Mouse (Mus musculus): ENCODE results near the gene Obscn. TPM values are rescaled to one million over a fixed set of nuclear protein-coding genes. Genes with fewer than 3 reads are reported as not detected.
A peak's percentile ranks its signal among the peaks of the same experiment; 100 is the strongest.

Obscn gene
- polyA plus RNA-seq, 1 experiment from 2014 or later, result 2.0 TPM

DNA sequence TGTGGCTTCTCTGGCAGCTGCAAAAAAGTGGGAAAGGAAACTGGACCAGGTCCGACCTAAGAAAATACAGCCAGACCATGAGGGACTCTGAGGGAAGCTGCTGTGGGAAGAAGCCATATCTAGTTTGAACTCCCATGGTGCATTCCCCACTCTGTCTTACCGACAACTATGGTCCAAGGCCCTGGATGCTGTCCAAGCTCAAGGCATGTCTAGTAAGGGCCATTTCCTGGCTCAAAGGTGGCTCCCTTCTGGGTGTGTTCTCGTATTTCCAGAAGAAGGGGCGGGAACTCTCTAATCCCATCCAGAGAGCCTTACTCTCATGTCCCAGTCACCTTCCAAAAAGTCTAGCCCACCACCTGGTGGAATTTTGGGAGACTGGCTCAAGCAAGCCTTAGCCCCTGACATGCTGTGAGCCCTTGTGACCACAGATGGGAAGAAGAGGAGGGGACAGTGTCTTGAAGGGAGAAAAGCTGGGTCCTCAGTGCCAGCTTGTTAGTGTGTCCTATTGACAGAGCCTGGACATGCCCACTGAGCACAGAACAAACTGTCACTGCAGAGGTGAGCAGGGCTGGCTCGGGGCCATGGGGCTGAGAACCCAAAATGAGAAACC lies 155.7 kb downstream of the Obscn start:
- H3K27me3 ChIP-seq (replicated peaks; ENCODE audit: control insufficient read depth, insufficient read depth, low read length), result no peaks in the 10 kb centered on the region
- H3K4me3 ChIP-seq (ENCODE audit: low read depth, low read length), result no peak overlapping the region
- H3K9ac ChIP-seq (ENCODE audit: low read length), result no peak overlapping the region
- WGBS, result 64% methylated on average over 5 of the region's 5 CpGs
- H3K4me1 ChIP-seq (replicated peaks; ENCODE audit: control insufficient read depth, insufficient read depth, low read length), result peaks cover 24% of the 10 kb centered on the region
- H3K4me2 ChIP-seq (ENCODE audit: low read length), result no peak overlapping the region
- ATAC-seq (replicated peaks; ENCODE audit: low FRiP score, low TSS enrichment, low read depth) (no peak), DNase-seq (ENCODE audit: low spot score) (no peak)
- no peak overlapping the region for H3K27ac ChIP-seq (ENCODE audit: low read depth)
- no peaks in the 10 kb centered on the region for H3K9me3 ChIP-seq (ENCODE audit: control insufficient read depth, low read length)
- H3K36me3 ChIP-seq (ENCODE audit: control insufficient read depth, insufficient read depth, low read length), result peaks cover 33% of the 10 kb centered on the region

DNA sequence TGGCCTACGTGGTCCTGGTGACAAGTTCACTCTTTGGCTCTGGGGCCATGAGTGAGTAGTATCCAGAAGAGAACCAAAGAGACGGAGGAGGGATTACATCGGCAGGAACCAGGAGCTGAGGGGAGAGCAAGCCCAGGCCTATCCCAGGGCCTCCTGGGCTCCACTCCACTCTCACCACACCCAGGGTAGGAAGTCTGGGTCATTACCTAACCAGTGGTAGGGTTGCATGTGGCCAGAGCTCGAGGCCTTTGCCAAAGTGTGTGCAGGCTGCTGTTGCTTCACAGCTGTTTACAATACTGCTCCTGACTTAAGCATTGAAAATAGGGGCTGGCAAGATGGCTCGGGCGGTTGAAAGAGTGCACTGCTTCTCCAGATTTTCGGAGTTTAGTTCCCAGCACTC lies 156.5 kb downstream of the Obscn start:
- peak overlapping the region; percentile 80 for H3K9ac ChIP-seq (ENCODE audit: low read length)
- peaks cover 29% of the 10 kb centered on the region for H3K36me3 ChIP-seq (ENCODE audit: control insufficient read depth, insufficient read depth, low read length)
- H3K27me3 ChIP-seq (replicated peaks; ENCODE audit: control insufficient read depth, insufficient read depth, low read length), result no peaks in the 10 kb centered on the region
- ATAC-seq (replicated peaks; ENCODE audit: low FRiP score, low TSS enrichment, low read depth) (no peak), DNase-seq (ENCODE audit: low spot score) (no peak)
- H3K9me3 ChIP-seq (ENCODE audit: control insufficient read depth, low read length), result no peaks in the 10 kb centered on the region
- peak overlapping the region; percentile 98 for H3K4me2 ChIP-seq (ENCODE audit: low read length)
- H3K27ac ChIP-seq (ENCODE audit: low read depth), result no peak overlapping the region
- 72% methylated on average over 7 of the region's 7 CpGs for WGBS
- H3K4me3 ChIP-seq (ENCODE audit: low read depth, low read length), result peak overlapping the region; percentile 95
- H3K4me1 ChIP-seq (replicated peaks; ENCODE audit: control insufficient read depth, insufficient read depth, low read length), result peaks cover 24% of the 10 kb centered on the region

DNA sequence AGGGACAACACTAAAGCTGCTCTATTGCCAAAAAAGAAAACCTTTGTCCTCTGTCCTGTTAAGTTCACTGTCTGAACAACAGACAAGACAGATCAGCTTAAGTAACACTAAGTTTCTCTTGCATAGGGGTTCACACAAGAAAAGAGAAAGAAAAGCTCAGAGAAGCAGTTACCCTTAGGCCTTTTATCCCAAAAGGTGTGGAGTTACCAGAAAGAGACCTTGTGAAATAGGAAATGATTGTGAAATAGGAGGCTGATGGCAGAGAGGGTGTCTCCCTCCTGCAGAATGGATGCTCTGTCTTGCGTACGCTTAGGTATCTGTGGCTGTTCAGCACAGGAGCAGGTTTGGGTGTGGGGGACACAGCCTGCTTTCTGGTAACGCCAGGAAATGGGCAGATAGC lies 157.0 kb downstream of the Obscn start:
- no peak for DNase-seq (ENCODE audit: low spot score)
- Histone ChIP-seq H3K27ac (ENCODE audit: low read depth) (no peak overlapping the region), H3K4me1 (replicated peaks; ENCODE audit: control insufficient read depth, insufficient read depth, low read length) (peaks cover 24% of the 10 kb centered on the region), H3K9me3 (ENCODE audit: control insufficient read depth, low read length) (no peaks in the 10 kb centered on the region), H3K27me3 (replicated peaks; ENCODE audit: control insufficient read depth, insufficient read depth, low read length) (no peaks in the 10 kb centered on the region), H3K4me2 (ENCODE audit: low read length) (peak overlapping the region; percentile 98), H3K36me3 (ENCODE audit: control insufficient read depth, insufficient read depth, low read length) (peaks cover 24% of the 10 kb centered on the region), H3K9ac (ENCODE audit: low read length) (peak overlapping the region; percentile 80), H3K4me3 (ENCODE audit: low read depth, low read length) (peak overlapping the region; percentile 95)
- ATAC-seq (replicated peaks; ENCODE audit: low FRiP score, low TSS enrichment, low read depth), result no peak
- 80% methylated on average over 3 of the region's 3 CpGs for WGBS

DNA sequence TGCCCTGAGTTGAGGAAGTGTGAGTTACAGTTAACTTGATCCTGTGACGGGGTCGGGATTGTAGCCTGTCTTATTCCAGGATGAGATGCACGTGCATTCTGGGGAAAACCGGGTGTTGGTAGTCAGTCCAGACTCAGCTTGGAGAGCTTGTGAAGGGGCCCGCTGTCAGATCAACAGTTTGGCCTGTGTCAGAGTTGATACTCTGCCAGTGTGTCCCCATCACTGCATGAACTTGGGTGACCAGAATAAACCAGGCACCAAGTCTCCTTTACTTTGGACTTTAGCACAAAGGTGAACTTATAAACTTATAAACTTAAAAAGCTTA lies 157.5 kb downstream of the Obscn start:
- Histone ChIP-seq H3K4me2 (ENCODE audit: low read length) (peak overlapping the region; percentile 98), H3K36me3 (ENCODE audit: control insufficient read depth, insufficient read depth, low read length) (peaks cover 19% of the 10 kb centered on the region), H3K27me3 (replicated peaks; ENCODE audit: control insufficient read depth, insufficient read depth, low read length) (no peaks in the 10 kb centered on the region), H3K27ac (ENCODE audit: low read depth) (peak overlapping the region; percentile 72; the same call in 1 of the 2 replicates), H3K4me3 (ENCODE audit: low read depth, low read length) (peak overlapping the region; percentile 95), H3K9me3 (ENCODE audit: control insufficient read depth, low read length) (no peaks in the 10 kb centered on the region), H3K4me1 (replicated peaks; ENCODE audit: control insufficient read depth, insufficient read depth, low read length) (peaks cover 24% of the 10 kb centered on the region), H3K9ac (ENCODE audit: low read length) (peak overlapping the region; percentile 80)
- no peak for ATAC-seq (replicated peaks; ENCODE audit: low FRiP score, low TSS enrichment, low read depth)
- 4% methylated on average over 5 of the region's 5 CpGs for WGBS
- no peak for DNase-seq (ENCODE audit: low spot score)

DNA sequence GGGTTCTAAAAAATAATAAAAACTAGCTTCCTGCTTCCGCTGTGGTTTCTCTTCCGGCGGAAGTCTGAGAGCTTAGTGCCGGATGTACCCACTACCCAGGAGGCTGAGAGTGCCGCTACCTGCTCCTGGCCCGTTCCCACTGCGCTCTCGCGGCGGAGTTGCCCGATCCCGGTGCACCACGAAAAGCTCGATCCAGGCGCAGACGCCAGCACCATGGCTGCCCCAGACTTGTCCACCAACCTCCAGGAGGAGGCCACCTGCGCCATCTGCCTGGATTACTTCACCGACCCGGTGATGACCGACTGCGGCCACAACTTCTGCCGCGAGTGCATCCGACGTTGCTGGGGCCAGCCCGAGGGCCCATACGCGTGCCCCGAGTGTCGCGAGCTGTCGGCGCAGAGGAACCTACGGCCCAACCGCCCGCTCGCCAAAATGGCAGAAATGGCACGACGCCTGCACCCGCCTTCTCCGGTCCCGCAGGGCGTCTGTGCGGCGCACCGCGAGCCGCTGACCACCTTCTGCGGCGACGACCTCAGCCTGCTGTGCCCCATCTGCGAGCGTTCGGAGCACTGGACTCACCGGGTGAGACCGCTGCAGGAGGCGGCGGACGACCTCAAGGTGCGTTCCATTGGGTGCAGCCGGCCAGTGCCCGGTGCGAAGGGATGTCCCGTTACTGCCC lies 158.0 kb downstream of the Obscn start, which contains the start of gene Trim11:
TSS of gene Trim11 (plus strand) at position 67 of the 679 bp plus-strand sequence.
- under 1% methylated on average over 64 of the region's 64 CpGs for WGBS
- peak within 1 kb of the TSS; percentile 98 for H3K4me2 ChIP-seq (ENCODE audit: low read length)
- H3K27ac ChIP-seq (ENCODE audit: low read depth), result peak within 1 kb of the TSS; percentile 72
- peak; percentile 66 for ATAC-seq (replicated peaks; ENCODE audit: low FRiP score, low TSS enrichment, low read depth)
- peak within 1 kb of the TSS; percentile 80 for H3K9ac ChIP-seq (ENCODE audit: low read length)
- DNase-seq (ENCODE audit: low spot score), result peak; percentile 85
- peaks cover 17% of the 10 kb centered on the region for H3K36me3 ChIP-seq (ENCODE audit: control insufficient read depth, insufficient read depth, low read length)
- H3K9me3 ChIP-seq (ENCODE audit: control insufficient read depth, low read length), result no peaks in the 10 kb centered on the region
- H3K4me1 ChIP-seq (replicated peaks; ENCODE audit: control insufficient read depth, insufficient read depth, low read length), result peaks cover 24% of the 10 kb centered on the region
- H3K4me3 ChIP-seq (ENCODE audit: low read depth, low read length), result peak within 1 kb of the TSS; percentile 95
- H3K27me3 ChIP-seq (replicated peaks; ENCODE audit: control insufficient read depth, insufficient read depth, low read length), result no peaks in the 10 kb centered on the region

DNA sequence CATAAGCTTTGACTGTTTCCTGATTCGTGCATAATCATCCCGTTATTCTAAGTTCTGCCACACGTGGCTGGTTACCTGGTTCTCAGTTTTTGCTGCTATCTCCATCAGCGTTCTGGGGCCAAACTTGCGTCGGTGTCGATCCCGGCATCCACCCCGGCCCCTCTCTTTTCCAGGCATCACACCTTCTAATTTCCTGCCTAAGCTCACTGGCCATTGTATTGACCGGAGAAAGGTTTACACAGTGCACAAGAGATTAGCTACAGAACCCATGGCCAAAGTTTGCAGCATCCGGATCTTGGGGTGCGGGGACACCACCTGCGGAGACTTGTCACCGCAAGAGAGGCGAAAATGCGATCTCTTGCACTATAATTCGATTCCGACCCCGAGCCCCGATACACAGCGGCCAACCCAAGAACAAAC lies 158.6 kb downstream of the Obscn start:
- H3K4me2 ChIP-seq (ENCODE audit: low read length), result peak overlapping the region; percentile 98
- ATAC-seq (replicated peaks; ENCODE audit: low FRiP score, low TSS enrichment, low read depth), result no peak; the same call in 1 of the 2 replicates

DNA sequence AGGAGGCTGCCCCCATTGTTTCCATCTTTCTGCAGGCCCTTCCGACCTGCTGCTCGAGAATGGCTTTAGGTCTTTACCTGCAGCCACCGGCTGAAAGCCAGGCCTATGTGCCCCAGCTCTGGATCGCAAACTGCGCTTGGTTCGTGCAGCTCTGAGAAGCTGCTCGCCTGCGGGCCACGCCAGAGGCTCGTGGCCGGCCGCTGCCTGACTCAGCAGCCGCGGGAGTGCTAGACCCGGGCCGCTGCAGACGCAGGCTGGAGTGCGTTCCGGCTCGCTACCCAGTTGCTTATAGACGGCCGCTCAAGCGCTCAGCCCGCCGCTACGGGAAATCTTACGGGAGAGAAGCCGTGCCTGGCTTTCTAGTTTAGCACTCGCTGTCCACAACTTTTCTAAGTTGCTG lies 159.1 kb downstream of the Obscn start:
- DNase-seq (ENCODE audit: low spot score), result no peak
- under 1% methylated on average over 29 of the region's 29 CpGs for WGBS

More for the DNA sequence above, 158.6 kb downstream of the Obscn start:
- Histone ChIP-seq H3K9ac (ENCODE audit: low read length) (peak overlapping the region; percentile 80), H3K36me3 (ENCODE audit: control insufficient read depth, insufficient read depth, low read length) (peaks cover 14% of the 10 kb centered on the region), H3K27ac (ENCODE audit: low read depth) (peak overlapping the region; percentile 72), H3K4me3 (ENCODE audit: low read depth, low read length) (peak overlapping the region; percentile 95), H3K27me3 (replicated peaks; ENCODE audit: control insufficient read depth, insufficient read depth, low read length) (no peaks in the 10 kb centered on the region), H3K4me1 (replicated peaks; ENCODE audit: control insufficient read depth, insufficient read depth, low read length) (peaks cover 24% of the 10 kb centered on the region), H3K9me3 (ENCODE audit: control insufficient read depth, low read length) (no peaks in the 10 kb centered on the region)
- under 1% methylated on average over 21 of the region's 21 CpGs for WGBS
- no peak for DNase-seq (ENCODE audit: low spot score)

DNA sequence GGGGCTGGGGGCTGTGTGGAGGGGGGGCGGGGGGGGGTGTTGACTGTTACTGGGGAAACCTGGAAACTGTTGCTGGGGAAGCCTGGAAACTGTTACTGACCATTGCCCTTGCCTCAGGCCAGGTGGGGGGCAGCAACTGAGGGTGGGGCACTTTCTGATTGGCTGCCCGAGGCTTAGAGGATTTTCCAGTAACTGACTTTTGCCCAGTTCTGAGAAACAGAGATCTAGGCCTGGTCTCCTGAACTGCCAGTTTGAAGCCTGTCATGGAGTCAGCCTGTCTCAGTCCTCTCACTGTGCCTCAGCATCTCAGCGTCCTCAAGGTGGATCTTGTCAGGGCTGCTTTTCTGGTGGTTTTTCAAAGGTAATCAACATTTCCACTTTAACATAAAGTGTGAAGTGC lies 161.8 kb downstream of the Obscn start:
- Histone ChIP-seq H3K27ac (ENCODE audit: low read depth) (no peak overlapping the region), H3K4me1 (replicated peaks; ENCODE audit: control insufficient read depth, insufficient read depth, low read length) (peaks cover 12% of the 10 kb centered on the region), H3K4me2 (ENCODE audit: low read length) (no peak overlapping the region), H3K4me3 (ENCODE audit: low read depth, low read length) (no peak overlapping the region), H3K9me3 (ENCODE audit: control insufficient read depth, low read length) (no peaks in the 10 kb centered on the region), H3K27me3 (replicated peaks; ENCODE audit: control insufficient read depth, insufficient read depth, low read length) (no peaks in the 10 kb centered on the region), H3K36me3 (ENCODE audit: control insufficient read depth, insufficient read depth, low read length) (peaks cover 19% of the 10 kb centered on the region), H3K9ac (ENCODE audit: low read length) (no peak overlapping the region)
- ATAC-seq (replicated peaks; ENCODE audit: low FRiP score, low TSS enrichment, low read depth) (no peak), DNase-seq (ENCODE audit: low spot score) (no peak)
- WGBS, result 91% methylated on average over 3 of the region's 3 CpGs

More for the DNA sequence above, 159.1 kb downstream of the Obscn start:
- Histone ChIP-seq H3K9me3 (ENCODE audit: control insufficient read depth, low read length) (no peaks in the 10 kb centered on the region), H3K27ac (ENCODE audit: low read depth) (peak overlapping the region; percentile 72), H3K4me1 (replicated peaks; ENCODE audit: control insufficient read depth, insufficient read depth, low read length) (peaks cover 24% of the 10 kb centered on the region), H3K27me3 (replicated peaks; ENCODE audit: control insufficient read depth, insufficient read depth, low read length) (no peaks in the 10 kb centered on the region), H3K36me3 (ENCODE audit: control insufficient read depth, insufficient read depth, low read length) (peaks cover 14% of the 10 kb centered on the region; the same call in 1 of the 2 replicates), H3K9ac (ENCODE audit: low read length) (peak overlapping the region; percentile 80), H3K4me2 (ENCODE audit: low read length) (peak overlapping the region; percentile 98), H3K4me3 (ENCODE audit: low read depth, low read length) (peak overlapping the region; percentile 95)
- no peak; the same call in 1 of the 2 replicates for ATAC-seq (replicated peaks; ENCODE audit: low FRiP score, low TSS enrichment, low read depth)
